Mouse (Mus musculus) hindlimb bud, embryonic 11.5 days (tissue): ENCODE measurements around the gene Btbd2.
A peak's percentile ranks its signal among the peaks of the same experiment; 100 is the strongest.

ENCODE experiments used
- DNase-seq: peaks from one replicate; pipeline ENCODE4 v3.0.0-alpha.2; 2012; ENCODE audit warnings: low read depth, low spot score; ENCODE audit errors: extremely low spot score

The Btbd2 gene

DNA sequence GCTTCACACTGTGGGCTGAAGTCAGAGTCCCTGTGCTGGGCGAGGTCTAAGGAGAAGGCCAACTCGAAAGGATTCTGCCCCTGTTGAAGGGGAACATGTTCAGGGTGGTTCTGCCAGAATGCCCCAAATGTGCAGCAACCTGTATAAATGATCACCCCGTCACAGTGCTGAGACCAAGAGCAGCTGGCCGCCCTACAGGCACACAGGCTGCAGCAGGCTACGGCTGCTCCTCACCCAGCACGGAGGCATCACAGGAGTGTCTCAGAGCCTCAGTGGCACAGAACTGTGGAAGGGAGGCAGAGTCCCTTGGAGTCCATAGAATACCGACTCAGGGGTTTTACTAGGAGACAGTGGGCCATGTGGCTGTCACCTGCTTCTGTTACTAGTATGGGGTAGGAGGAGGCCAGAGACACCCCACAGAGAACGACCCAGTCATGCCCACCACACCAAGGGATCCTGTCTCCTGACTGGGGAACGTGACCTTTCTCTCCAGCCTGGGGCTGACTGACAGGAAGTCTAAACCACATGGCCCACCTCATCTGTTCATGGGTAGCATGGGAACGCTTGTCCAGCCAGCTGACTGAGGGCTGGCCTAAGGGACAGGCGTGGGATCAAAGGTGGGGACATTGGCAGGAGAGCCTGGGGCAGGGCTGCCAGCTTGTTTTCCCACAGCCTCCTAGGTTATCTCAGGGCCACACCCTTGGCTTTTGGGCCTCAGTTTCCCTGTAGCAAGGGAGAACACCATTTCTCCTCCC lies 15.2 kb upstream of the Btbd2 start:
- DNase-seq, result no peak

DNA sequence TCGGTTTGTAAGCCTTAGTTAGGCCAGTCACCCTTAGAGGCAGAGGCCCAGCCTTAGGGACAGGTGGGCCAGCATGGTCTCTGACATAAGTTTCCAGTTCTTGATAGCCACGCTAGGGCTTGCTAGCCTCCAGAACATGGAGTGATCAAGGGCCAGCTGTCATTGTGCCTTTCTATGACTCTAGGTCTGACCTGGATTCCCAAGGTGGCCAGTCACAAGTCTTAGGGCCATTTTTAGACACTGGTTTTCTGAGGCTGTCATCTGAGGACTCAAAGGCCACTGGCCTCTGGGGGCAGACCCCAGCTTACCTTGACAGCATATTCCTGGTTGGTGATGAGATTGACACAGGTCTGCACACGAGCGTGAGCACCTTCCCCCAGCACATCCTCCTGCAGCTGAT lies 14.4 kb upstream of the Btbd2 start:
- no peak for DNase-seq

DNA sequence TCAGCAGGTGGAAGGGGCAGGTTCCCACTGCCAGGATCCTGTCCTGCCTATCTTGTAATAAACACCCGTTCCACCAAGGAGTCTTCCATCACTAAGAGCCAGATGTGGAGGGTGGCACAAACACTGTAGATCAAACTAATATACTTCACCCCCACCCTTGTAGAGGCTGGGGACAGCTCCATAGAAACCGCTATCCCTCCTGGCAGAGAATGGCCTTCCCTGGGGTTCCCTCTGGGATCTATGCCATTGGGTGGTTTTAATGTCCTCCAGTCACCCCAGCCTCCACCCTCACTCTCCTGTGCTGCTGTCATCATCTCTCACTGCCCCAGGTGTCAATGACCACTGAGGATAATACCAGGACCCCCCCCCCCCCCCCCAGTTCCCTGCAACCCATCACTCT lies 13.7 kb upstream of the Btbd2 start:
- DNase-seq, result no peak

DNA sequence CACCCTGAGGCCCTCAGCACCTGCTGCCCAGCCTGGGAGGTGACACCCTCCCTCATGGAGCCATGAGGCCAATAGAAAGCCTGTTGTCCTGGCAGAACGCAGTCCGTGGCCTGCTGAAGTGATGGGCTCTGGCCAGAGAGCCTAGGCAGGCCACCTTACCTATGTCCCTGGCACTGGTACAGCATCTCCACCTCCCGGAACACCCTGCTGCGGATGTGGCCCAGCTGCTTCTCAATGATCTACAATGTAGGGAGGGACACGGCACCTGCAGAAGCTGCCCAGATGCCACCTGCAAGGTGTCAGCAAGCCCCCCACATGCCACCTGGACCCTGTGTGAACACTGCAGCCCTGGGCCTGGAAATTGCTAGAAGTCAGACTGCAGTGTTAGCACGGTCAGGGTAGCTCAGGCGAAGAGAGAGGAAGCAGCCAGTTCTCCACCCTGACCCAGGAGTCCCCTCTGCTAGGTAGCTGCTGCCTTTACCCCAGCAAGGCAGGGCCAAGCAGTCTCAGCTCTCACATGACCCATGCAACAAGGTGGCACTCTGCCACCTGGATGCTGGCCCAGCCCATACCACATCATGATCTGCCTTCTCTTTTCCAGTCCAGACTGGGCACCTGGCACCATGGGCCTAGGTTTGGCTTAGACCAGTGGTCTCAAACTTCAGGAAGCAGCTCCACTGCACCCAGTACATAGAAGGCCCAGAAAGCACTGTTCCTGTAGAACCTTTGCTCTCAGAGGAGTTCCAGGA lies 13.0 kb upstream of the Btbd2 start:
- no peak for DNase-seq

DNA sequence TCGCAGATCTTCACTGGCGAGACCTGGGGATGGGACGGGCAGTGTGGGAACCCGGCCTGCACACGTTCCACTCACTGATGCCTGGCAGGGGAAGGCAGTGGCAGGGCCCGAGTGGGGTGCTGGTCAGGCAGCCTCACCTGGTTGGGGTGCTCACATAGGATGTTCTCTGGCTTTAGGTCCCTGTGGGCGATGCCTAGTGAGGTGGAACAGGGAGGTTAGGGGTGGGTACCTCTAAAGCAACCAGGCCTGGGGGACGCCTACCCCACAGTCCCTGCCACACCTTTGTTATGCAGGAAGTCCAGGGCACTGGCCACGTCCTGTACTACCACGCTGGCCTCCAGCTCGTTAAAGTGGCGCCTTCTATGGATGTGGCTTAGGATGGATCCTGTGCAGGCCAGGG lies 12.1 kb upstream of the Btbd2 start:
- DNase-seq, result no peak

- no peak for DNase-seq
These were observed 11.7 kb upstream of the Btbd2 start for GRCm38 (mm10) chr10:80668614-80669013.

- DNase-seq, result no peak
These were observed 10.1 kb upstream of the Btbd2 start for GRCm38 (mm10) chr10:80666837-80667412.

- no peak for DNase-seq
These were observed 9.3 kb upstream of the Btbd2 start for GRCm38 (mm10) chr10:80665981-80666733.

GRCm38 (mm10) chr10:80665459-80665858 lies 8.6 kb upstream of the Btbd2 start:
- no peak for DNase-seq

- DNase-seq, result no peak
These were observed 8.1 kb upstream of the Btbd2 start for GRCm38 (mm10) chr10:80665016-80665380.

GRCm38 (mm10) chr10:80664197-80665015 lies 7.5 kb upstream of the Btbd2 start:
- DNase-seq, result no peak

- no peak for DNase-seq
These were observed 6.8 kb upstream of the Btbd2 start for GRCm38 (mm10) chr10:80663485-80664196.

GRCm38 (mm10) chr10:80661149-80661548 lies 4.3 kb upstream of the Btbd2 start:
- no peak for DNase-seq

GRCm38 (mm10) chr10:80659213-80659612 lies 2.3 kb upstream of the Btbd2 start:
- no peak for DNase-seq

DNA sequence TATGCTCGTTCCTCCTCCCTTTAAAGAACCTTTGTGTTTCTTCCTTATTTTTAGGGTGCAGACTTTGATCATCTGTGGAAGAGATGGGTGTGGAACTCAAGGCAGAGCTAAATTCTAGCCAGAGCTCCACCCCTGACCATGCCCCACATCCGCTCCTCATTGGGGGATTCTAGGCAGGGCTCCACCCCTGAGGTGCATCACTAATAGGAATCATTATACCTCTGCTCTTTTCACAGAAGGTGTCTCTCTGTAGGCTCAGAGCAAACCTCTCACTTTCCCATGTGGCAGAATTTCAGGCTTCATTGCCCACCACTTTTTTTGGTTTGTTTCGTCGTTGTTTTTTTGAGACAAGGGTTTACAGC lies 2.0 kb upstream of the Btbd2 start:
- DNase-seq, result no peak

- DNase-seq, result no peak
These were observed 1.4 kb upstream of the Btbd2 start for GRCm38 (mm10) chr10:80658194-80658840.

DNA sequence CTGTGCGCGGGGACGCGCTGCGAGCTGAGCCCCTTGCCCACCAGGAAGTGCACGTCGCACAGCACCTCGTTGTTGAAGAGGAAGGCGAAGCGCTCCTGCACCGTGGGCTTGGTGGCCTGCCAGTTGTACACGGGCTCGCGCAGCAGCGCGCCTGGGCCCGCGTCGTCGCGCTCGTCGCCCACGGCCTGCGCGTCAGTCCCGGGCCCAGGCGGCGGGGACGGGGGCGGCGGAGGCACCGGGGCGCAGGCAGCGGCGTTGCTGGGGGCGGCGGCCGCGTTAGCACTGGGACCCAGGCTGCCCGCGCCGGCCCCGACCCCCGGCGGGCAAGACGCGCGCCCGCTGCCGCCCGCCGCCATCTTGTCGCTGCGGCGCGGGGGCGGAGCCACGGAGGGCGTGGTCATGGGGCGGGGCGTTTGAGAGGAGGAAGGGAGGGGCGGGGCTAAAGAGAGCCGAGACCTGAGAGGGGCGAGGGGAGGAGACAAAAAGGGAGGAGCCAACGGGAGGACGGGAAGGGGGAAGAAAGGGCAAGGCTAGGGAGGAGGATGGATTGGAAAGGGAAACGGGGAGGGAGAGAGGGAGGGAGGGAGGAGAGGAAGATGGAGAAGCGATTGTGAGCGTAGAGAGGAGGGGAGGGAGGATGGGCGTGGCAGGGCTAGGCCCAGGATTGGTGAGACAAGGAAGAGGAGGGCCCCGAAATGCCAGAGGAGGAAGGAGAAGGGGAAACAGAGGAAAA lies 575 bp downstream of the Btbd2 start:
- DNase-seq, result peak; percentile 98

DNA sequence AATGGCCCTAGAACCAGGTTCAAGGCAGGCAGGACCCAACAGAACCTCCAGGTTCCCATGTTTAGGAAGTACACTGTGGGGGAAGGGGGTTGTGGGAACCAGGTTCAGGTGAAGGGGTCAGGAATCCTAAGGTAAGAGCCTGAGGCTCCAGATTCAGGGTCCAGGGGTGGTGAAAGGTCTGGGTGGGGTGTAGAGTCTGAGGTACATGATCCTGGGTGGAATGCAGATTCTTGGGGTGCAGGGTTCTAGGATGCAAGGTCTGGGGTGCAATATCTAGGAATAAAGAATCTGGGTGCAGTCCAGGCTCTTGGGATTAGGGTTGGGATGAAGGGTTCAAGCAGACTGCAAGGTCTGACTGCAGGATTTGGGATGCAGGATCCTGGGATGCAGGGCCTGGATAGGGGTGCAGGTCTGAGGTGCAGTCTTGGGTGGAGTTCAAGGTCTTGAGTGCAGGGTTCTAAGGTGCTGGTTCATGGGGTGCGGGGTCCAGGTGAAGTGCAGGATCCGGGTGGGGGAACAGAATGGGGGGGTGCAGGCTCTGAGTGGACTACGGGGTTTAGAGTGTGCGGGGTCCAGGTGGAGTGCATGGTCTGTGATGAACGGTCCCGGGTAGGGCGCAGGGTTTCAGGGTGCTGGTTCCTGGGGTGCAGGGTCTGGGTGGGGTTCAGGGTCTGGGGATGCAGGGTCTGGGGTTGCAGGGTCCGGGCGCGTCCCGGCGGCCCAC lies 1.3 kb downstream of the Btbd2 start:
- no peak for DNase-seq
